Mouse (Mus musculus) hindbrain, embryonic 11.5 days (tissue): ENCODE data around the gene Necap2. TPM values are rescaled to one million over a fixed set of nuclear protein-coding genes. Genes with fewer than 3 reads are reported as not detected.

ENCODE experiments used
- ATAC-seq: fragments of 200-750 bp; cut with Nextera tagmentation; 2 replicates; pipeline ENCODE4 v1.8.0; 2017; ENCODE audit warnings: mild to moderate bottlenecking, moderate TSS enrichment, moderate library complexity; ENCODE audit not compliant: low FRiP score
- DNase-seq: peaks from one replicate; pipeline ENCODE4 v3.0.0-alpha.2; 2015; ENCODE audit warnings: low spot score
- H3K27ac ChIP-seq: fragments of 300-500 bp; sonication (generic); 2 replicates; pipeline ENCODE4 v1.5.1; 2014; ENCODE audit warnings: mild to moderate bottlenecking, low read depth, low read length
- H3K27me3 ChIP-seq: fragments of 300-500 bp; sonication (generic); 2 replicates; pipeline ENCODE4 v1.6.1; 2014; ENCODE audit warnings: mild to moderate bottlenecking, low read length, moderate library complexity, mixed read lengths; ENCODE audit not compliant: control insufficient read depth, insufficient read depth
- H3K36me3 ChIP-seq: fragments of 300-500 bp; sonication (generic); 2 replicates; pipeline ENCODE4 v1.6.1; 2014; ENCODE audit warnings: mild to moderate bottlenecking, low read length, moderate library complexity, mixed read lengths; ENCODE audit not compliant: control insufficient read depth, insufficient read depth
- H3K4me1 ChIP-seq: fragments of 300-500 bp; sonication (generic); replicated peaks from 2 replicates; pipeline ENCODE4 v1.6.1; 2014; ENCODE audit warnings: low read length, mixed read lengths; ENCODE audit not compliant: control insufficient read depth, insufficient read depth
- H3K4me2 ChIP-seq: fragments of 300-500 bp; sonication (generic); replicated peaks from 2 replicates; pipeline ENCODE4 v1.6.1; 2014; ENCODE audit warnings: mild to moderate bottlenecking, low read depth, low read length
- H3K4me3 ChIP-seq: fragments of 300-500 bp; sonication (generic); 2 replicates; pipeline ENCODE4 v1.5.1; 2014; ENCODE audit warnings: low read depth, low read length
- H3K9ac ChIP-seq: fragments of 300-500 bp; sonication (generic); 2 replicates; pipeline ENCODE4 v1.6.1; 2014; ENCODE audit warnings: low read depth, low read length
- H3K9me3 ChIP-seq: fragments of 300-500 bp; sonication (generic); 2 replicates; pipeline ENCODE4 v1.6.1; 2016; ENCODE audit warnings: low read length; ENCODE audit not compliant: control insufficient read depth
- WGBS: fragments of 180-500 bp; shearing (Covaris S2); extraction: QIAGEN DNeasy Blood & Tissue Kit; methylation state at CpG from one replicate; pipeline ENCODE4 v1.1.7; 2014; 5-methylcytosine and 5-hydroxymethylcytosine counted together
- polyA plus RNA-seq: library from polyadenylated mRNA; unstranded; fragments of >200 nt; fragmentation: Nextera tagmentation; extraction: Ambion mirVana; gene quantifications from 2 replicates; pipeline ENCODE4 v1.2.1, GENCODE M21; 2014

Necap2 gene
- polyA plus RNA-seq, 1 experiment from 2014 or later = 50.8 TPM

DNA sequence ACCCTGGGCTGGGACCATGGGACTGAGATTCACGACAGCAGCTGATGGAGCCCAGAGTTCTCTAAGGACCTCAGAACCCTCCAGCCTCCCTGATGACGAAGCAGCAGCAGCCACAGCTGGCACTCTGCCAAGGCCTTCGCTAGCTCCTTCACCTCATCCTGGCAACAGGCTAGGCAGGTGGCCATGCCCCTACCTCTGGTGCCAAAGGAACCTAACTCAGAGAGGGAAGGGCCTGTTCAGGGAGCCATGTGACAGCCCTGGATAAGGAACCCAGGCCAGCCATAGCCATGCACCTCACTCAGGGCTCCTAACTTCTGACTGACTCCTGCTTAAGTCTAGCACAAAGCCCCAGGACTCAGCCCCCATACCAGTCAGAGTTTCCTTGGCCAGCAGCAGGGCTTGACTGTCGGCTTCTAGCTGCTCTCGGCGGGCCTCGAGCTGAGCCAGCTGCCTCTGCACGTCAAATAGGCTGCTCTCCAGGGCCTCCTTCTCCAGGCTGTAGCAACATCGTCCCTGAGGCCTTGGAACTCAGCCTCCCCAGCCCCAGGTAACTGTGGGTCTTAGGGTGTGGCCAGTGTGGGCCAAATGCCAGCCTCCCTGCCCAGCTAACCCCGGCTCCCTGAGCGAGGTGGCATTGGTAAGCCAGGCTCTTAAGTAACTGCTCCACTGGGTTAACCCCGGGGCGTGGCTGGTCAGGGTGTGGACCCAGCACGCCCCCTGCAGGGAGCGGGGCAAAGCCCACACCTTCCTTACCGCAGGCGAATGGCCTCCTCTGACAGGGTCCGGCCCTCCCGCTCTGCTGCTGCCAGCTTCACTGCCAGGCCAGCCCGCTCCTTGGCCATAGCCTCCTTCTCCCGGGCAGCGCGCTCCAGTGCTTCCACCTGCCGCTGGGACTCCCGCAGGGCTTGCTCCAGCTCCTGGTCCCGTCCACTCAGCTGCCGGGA is 44.3 kb downstream of the Necap2 start:
- Histone ChIP-seq H3K9ac (no peak overlapping the region), H3K27ac (no peak overlapping the region)

DNA sequence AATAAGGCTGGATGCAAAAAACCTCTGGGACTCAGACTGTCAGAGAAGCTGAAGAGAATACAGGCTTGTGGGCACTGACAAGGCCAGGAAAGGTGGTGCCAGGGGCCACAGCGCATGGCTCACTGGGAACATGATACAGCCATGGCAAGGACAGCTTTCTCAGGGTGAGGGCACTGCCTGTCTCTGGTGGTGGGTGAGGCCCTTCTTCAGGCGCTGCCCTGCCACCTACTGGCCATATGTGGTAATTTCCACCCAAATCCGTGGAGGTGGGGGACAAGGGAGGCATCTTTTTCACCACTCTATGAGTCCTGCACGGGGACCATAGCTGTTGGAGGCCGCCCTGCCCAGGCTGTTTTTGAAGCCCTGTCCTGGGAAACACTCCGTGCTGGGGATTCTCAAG is 46.4 kb downstream of the Necap2 start:
- H3K9ac ChIP-seq = no peak overlapping the region
- H3K36me3 ChIP-seq = peaks cover 2% of the 10 kb centered on the region; the same call in 1 of the 2 replicates

More for the DNA sequence above, 44.3 kb downstream of the Necap2 start:
- no peaks in the 10 kb centered on the region for H3K4me1 ChIP-seq
- ATAC-seq (no peak), DNase-seq (no peak)
- H3K36me3 ChIP-seq = peaks cover 2% of the 10 kb centered on the region; the same call in 1 of the 2 replicates
- no peaks in the 10 kb centered on the region for H3K27me3 ChIP-seq
- H3K9me3 ChIP-seq = no peaks in the 10 kb centered on the region
- WGBS = 85% methylated on average over 27 of the region's 27 CpGs
- no peak overlapping the region for H3K4me2 ChIP-seq
- no peak overlapping the region for H3K4me3 ChIP-seq

DNA sequence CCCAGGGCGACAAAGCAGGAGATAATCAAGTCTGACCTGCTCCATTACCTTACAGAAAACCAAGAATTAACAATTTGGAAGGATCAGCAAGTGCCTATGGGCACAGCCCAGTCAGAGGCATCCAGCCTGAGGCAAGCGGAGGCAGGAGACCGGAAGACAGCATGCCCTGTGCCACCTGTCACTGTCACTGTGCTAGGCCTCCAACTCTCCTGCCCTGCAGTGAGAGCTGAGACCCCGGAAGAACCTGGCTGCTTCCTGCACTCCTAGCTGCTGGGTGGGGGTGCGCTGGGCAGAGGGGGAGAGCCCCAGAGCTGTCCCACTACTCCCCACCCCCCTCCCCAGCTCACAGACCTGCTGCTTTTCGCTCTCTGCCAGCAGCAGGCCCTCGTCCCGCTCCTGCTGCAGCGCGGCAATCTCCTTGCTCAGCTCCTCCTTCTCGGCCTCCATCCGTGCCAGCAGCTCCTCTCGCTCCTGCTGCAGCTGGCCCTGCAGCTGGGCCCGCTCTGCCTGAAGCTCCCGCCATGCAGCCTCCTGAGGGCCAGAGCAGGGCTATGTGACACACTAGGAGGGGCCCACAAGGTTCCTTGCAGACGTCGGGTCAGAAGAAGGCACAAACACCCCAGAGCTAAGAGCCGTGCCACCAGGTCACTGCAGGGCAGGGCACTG is 47.5 kb downstream of the Necap2 start:
- ATAC-seq = no peak
- Histone ChIP-seq H3K27ac (no peak overlapping the region), H3K27me3 (no peaks in the 10 kb centered on the region), H3K4me1 (no peaks in the 10 kb centered on the region), H3K36me3 (peaks cover 2% of the 10 kb centered on the region; the same call in 1 of the 2 replicates), H3K4me2 (no peak overlapping the region), H3K9me3 (no peaks in the 10 kb centered on the region), H3K9ac (no peak overlapping the region), H3K4me3 (no peak overlapping the region)
- WGBS = 90% methylated on average over 17 of the region's 18 CpGs
- no peak for DNase-seq

More for the DNA sequence above, 46.4 kb downstream of the Necap2 start:
- Histone ChIP-seq H3K4me3 (no peak overlapping the region), H3K4me1 (no peaks in the 10 kb centered on the region), H3K9me3 (no peaks in the 10 kb centered on the region), H3K27ac (no peak overlapping the region), H3K4me2 (no peak overlapping the region), H3K27me3 (no peaks in the 10 kb centered on the region)
- peak; percentile 57; the same call in 1 of the 2 replicates for ATAC-seq
- DNase-seq = peak; percentile 89
- 15% methylated on average over 6 of the region's 6 CpGs for WGBS

DNA sequence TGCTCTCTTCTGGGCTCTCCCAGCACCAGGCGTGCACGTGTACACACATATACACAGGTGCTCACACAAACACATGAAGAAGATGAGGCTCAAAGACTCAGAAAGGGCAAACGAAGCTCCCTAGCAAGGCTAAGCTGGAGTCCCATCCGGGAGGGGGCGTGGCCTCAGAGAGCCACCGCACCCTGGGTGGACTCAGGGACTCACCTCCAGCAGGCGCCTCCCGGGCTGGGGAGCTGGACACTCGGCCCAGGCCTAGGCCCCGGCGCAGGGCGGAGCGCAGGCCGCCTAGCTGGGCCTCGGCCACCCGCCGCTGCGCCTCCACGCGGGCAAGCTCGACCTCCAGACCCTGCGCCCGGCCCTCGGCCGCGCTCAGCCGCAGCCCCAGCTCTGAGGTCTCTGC is 53.2 kb downstream of the Necap2 start:
- WGBS = 77% methylated on average over 27 of the region's 27 CpGs

DNA sequence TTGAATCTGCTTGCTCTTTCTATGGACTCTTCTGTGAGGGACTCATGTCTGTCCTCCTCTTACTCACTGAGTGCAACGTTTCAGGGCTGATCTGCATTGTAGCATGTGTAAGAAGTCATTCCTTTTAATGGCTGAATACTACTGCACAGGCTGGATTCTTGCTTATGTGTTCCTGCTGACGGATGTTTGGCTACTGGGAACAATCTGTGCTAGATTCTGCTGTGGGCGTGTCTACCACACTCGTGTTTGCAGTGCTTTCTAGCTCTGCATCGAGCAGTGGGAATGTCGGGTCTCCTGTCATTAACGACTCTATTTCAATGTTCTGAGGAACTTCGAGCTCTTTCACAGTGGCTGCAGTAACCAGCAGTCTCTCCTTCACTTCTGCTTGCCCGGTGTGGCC is 54.1 kb downstream of the Necap2 start:
- ATAC-seq = no peak

More for the DNA sequence above, 53.2 kb downstream of the Necap2 start:
- no peak overlapping the region for H3K9ac ChIP-seq
- H3K4me3 ChIP-seq = no peak overlapping the region
- ATAC-seq (no peak), DNase-seq (no peak)
- 0 out of 2 replicates have a peak, but pooled peaks cover 2% of the 10 kb centered on the region for H3K36me3 ChIP-seq
- peaks cover 19% of the 10 kb centered on the region for H3K4me1 ChIP-seq
- no peak overlapping the region for H3K4me2 ChIP-seq
- H3K27me3 ChIP-seq = no peaks in the 10 kb centered on the region
- no peak overlapping the region for H3K27ac ChIP-seq
- no peaks in the 10 kb centered on the region for H3K9me3 ChIP-seq

DNA sequence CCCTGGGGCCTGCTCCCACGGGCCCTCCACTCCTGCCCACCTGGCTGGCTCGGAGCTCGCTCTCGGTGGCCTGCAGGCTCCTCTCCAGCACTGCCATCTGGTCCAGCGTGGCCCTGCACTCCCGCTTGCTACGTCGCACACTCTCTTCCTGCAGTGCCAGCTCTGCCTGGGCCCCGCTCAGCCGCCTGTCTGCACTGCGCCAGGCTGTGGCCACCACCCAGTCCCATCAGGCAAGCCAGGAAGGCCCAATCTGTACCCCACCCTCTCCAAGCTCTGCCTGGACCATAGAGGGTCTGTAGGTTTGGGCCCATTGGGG is 56.6 kb downstream of the Necap2 start:
- 61% methylated on average over 11 of the region's 11 CpGs for WGBS
- no peaks in the 10 kb centered on the region for H3K27me3 ChIP-seq
- peak; percentile 41 for ATAC-seq
- H3K4me2 ChIP-seq = no peak overlapping the region
- no peaks in the 10 kb centered on the region for H3K9me3 ChIP-seq
- H3K4me1 ChIP-seq = peaks cover 19% of the 10 kb centered on the region
- peak overlapping the region; percentile 89 for H3K27ac ChIP-seq
- H3K9ac ChIP-seq = 0 out of 2 replicates have a peak overlapping the region, but pooled peaks have one; percentile 0
- H3K36me3 ChIP-seq = 0 out of 2 replicates have a peak, but pooled peaks cover 3% of the 10 kb centered on the region
- DNase-seq = no peak
- no peak overlapping the region for H3K4me3 ChIP-seq

More for the DNA sequence above, 54.1 kb downstream of the Necap2 start:
- peaks cover 19% of the 10 kb centered on the region for H3K4me1 ChIP-seq
- no peak overlapping the region for H3K9ac ChIP-seq
- H3K27ac ChIP-seq = no peak overlapping the region
- DNase-seq = no peak
- no peaks in the 10 kb centered on the region for H3K36me3 ChIP-seq
- H3K4me2 ChIP-seq = no peak overlapping the region
- no peaks in the 10 kb centered on the region for H3K9me3 ChIP-seq
- WGBS = 82% methylated on average over 9 of the region's 9 CpGs
- H3K27me3 ChIP-seq = no peaks in the 10 kb centered on the region
- no peak overlapping the region for H3K4me3 ChIP-seq

DNA sequence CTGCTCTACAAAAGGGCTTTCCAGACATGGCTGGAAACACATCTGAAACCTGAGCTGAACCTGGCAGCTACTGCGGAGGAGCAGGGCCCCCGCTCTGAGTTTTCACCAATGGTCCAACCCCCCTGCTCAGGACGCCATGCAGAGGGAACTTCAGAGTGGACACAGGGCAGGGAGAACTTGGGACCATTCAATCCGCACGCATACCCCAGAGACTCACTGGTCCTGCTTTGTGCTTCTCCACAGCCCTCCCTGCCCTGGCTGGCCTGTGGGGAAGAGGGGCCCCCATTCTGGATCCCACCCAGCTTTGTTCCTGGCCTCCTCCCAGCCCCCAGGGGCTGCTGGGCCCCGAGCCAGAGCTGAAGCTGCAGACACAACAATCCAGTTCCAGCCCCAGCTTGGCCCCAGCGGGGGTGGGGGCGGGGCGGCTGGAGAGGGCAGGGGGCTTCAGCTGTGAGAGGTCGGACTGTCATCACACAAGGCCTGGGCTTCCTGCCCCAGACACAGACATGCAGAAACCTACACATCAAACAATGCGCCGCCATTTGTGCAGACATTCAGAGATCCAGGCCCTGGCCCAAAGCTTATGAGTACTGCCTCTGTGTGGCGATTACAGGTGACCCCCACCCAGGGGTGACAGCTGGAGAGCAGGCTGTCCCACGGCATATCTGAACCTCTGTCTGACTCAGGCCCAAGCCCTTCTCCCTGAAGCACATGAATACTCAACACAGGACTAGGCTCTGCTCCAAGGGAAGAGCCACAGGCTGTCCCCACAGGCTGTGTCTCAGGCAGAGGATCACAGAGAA is 57.1 kb downstream of the Necap2 start:
- no peak overlapping the region; the same call in 1 of the 2 replicates for H3K4me2 ChIP-seq
- peak overlapping the region; percentile 89 for H3K27ac ChIP-seq
- H3K9ac ChIP-seq = peak overlapping the region; percentile 50; the same call in 1 of the 2 replicates
- no peaks in the 10 kb centered on the region for H3K9me3 ChIP-seq
- no peak overlapping the region for H3K4me3 ChIP-seq
- 20% methylated on average over 14 of the region's 14 CpGs for WGBS
- peaks cover 19% of the 10 kb centered on the region for H3K4me1 ChIP-seq
- no peaks in the 10 kb centered on the region for H3K27me3 ChIP-seq
- peak; percentile 72 for ATAC-seq
- peaks cover 4% of the 10 kb centered on the region; the same call in 1 of the 2 replicates for H3K36me3 ChIP-seq
- DNase-seq = peak; percentile 73

DNA sequence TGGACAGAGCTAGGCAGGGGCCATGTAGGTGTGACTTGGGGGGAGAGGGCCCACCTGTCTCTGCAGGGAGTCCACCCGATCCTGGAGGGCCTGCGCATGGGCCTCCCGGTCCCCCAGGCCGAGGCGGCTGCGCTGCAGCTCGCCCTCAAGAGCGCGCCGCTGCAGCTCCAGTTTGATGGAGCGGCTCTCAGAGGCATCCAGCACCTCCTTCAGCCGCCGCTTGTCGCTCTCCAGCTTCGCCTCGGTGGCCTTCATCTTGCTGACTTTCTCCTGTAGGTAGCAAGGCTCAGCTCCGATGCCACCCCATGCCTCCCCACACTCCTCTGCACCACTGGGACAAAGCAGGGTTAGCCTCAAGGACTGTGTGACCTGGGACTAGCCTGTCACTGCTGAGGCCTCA is 57.9 kb downstream of the Necap2 start:
- no peak for ATAC-seq
- no peak overlapping the region for H3K4me3 ChIP-seq
- H3K27me3 ChIP-seq = no peaks in the 10 kb centered on the region
- no peaks in the 10 kb centered on the region for H3K9me3 ChIP-seq
- H3K4me1 ChIP-seq = peaks cover 19% of the 10 kb centered on the region
- peak overlapping the region; percentile 89 for H3K27ac ChIP-seq
- no peak overlapping the region for H3K4me2 ChIP-seq
- H3K36me3 ChIP-seq = peaks cover 12% of the 10 kb centered on the region; the same call in 1 of the 2 replicates
- no peak for DNase-seq
- peak overlapping the region; percentile 50; the same call in 1 of the 2 replicates for H3K9ac ChIP-seq
- WGBS = 76% methylated on average over 17 of the region's 17 CpGs
